Mouse (Mus musculus) neural tube, embryonic 15.5 days (tissue): Measurements from ENCODE around the gene Slc5a5. TPM values are rescaled to one million over a fixed set of nuclear protein-coding genes. Genes with fewer than 3 reads are reported as not detected.
"Not testable (repeated sequence)": the region's sequence is repeated elsewhere in the genome, so short reads cannot be mapped to it uniquely, and the experiment has no call there.

ENCODE experiments used
- ATAC-seq: fragments of 200-750 bp; cut with Nextera tagmentation; 2 replicates; pipeline ENCODE4 v1.8.0; 2017; ENCODE audit warnings: mild to moderate bottlenecking, moderate TSS enrichment, moderate library complexity; ENCODE audit not compliant: low FRiP score
- H3K27ac ChIP-seq: fragments of 300-500 bp; sonication (generic); replicated peaks from 2 replicates; pipeline ENCODE4 v1.5.1; 2015; ENCODE audit warnings: mild to moderate bottlenecking, inconsistent platforms
- H3K27me3 ChIP-seq: fragments of 300-500 bp; sonication (generic); replicated peaks from 2 replicates; pipeline ENCODE4 v1.6.1; 2015; ENCODE audit warnings: inconsistent platforms
- H3K36me3 ChIP-seq: fragments of 300-500 bp; sonication (generic); 2 replicates; pipeline ENCODE4 v1.6.1; 2015; ENCODE audit warnings: inconsistent platforms
- H3K4me1 ChIP-seq: fragments of 300-500 bp; sonication (generic); 2 replicates; pipeline ENCODE4 v1.6.1; 2015; ENCODE audit warnings: inconsistent platforms
- H3K4me2 ChIP-seq: fragments of 300-500 bp; sonication (generic); 2 replicates; pipeline ENCODE4 v1.6.1; 2015; ENCODE audit warnings: inconsistent platforms, mild to moderate bottlenecking, moderate library complexity
- H3K4me3 ChIP-seq: fragments of 300-500 bp; sonication (generic); replicated peaks from 2 replicates; pipeline ENCODE4 v1.5.1; 2015; ENCODE audit warnings: mild to moderate bottlenecking, inconsistent platforms
- H3K9ac ChIP-seq: fragments of 300-500 bp; sonication (generic); replicated peaks from 2 replicates; pipeline ENCODE4 v1.6.1; 2015; ENCODE audit warnings: mild to moderate bottlenecking, inconsistent platforms
- H3K9me3 ChIP-seq: fragments of 300-500 bp; sonication (generic); replicated peaks from 2 replicates; pipeline ENCODE4 v1.6.1; 2016; ENCODE audit warnings: inconsistent platforms
- WGBS: fragments of 180-500 bp; shearing (Covaris S2); methylation state at CpG from one replicate; pipeline ENCODE4 v1.1.7; 2015; ENCODE audit warnings: mixed read lengths; 5-methylcytosine and 5-hydroxymethylcytosine counted together
- polyA plus RNA-seq: library from polyadenylated mRNA; unstranded; fragments of >200 nt; fragmentation: Nextera tagmentation; extraction: Ambion mirVana; gene quantifications from 2 replicates; pipeline ENCODE4 v1.2.1, GENCODE M21; 2015

Gene Slc5a5
- polyA plus RNA-seq, 1 experiment from 2014 or later = 3.3 TPM

- H3K27ac ChIP-seq = no peak overlapping the region
- WGBS = 35% methylated on average over 5 of the region's 5 CpGs
- no peak overlapping the region for H3K4me2 ChIP-seq
- peaks cover 12% of the 10 kb centered on the region for H3K27me3 ChIP-seq
- no peaks in the 10 kb centered on the region for H3K36me3 ChIP-seq
- H3K9ac ChIP-seq = no peak overlapping the region
- no peaks in the 10 kb centered on the region for H3K9me3 ChIP-seq
- H3K4me1 ChIP-seq = peaks cover 20% of the 10 kb centered on the region
- no peak for ATAC-seq
- H3K4me3 ChIP-seq = no peak overlapping the region
Measured at GRCm38 (mm10) chr8:70902211-70902610, 9.7 kb upstream of the Slc5a5 start.

GRCm38 (mm10) chr8:70900872-70901387, 8.4 kb upstream of the Slc5a5 start:
- no peak overlapping the region for H3K4me2 ChIP-seq
- H3K4me1 ChIP-seq = peaks cover 21% of the 10 kb centered on the region
- WGBS = 79% methylated on average over 2 of the region's 2 CpGs

GRCm38 (mm10) chr8:70899226-70899625, 6.7 kb upstream of the Slc5a5 start:
- no peak overlapping the region for H3K27ac ChIP-seq
- H3K4me3 ChIP-seq = no peak overlapping the region
- H3K36me3 ChIP-seq = peaks cover 15% of the 10 kb centered on the region
- no peak for ATAC-seq
- peaks cover 20% of the 10 kb centered on the region for H3K4me1 ChIP-seq
- H3K4me2 ChIP-seq = no peak overlapping the region
- 86% methylated on average over 2 of the region's 2 CpGs for WGBS
- H3K27me3 ChIP-seq = peaks cover 21% of the 10 kb centered on the region
- no peak overlapping the region for H3K9ac ChIP-seq
- H3K9me3 ChIP-seq = no peaks in the 10 kb centered on the region

More at GRCm38 (mm10) chr8:70900872-70901387, 8.4 kb upstream of the Slc5a5 start:
- Histone ChIP-seq H3K36me3 (no peaks in the 10 kb centered on the region), H3K27ac (no peak overlapping the region), H3K9me3 (no peaks in the 10 kb centered on the region), H3K27me3 (peaks cover 12% of the 10 kb centered on the region), H3K9ac (no peak overlapping the region), H3K4me3 (no peak overlapping the region)
- ATAC-seq = no peak

- Histone ChIP-seq H3K9me3 (no peaks in the 10 kb centered on the region), H3K4me2 (peak overlapping the region; percentile 79), H3K4me3 (peak overlapping the region; percentile 95), H3K27ac (peak overlapping the region; percentile 74), H3K4me1 (peaks cover 20% of the 10 kb centered on the region), H3K27me3 (peaks cover 22% of the 10 kb centered on the region), H3K9ac (peak overlapping the region; percentile 56), H3K36me3 (peaks cover 20% of the 10 kb centered on the region)
- ATAC-seq = no peak
- 48% methylated on average over 2 of the region's 2 CpGs for WGBS
Measured at GRCm38 (mm10) chr8:70898661-70899198, 6.2 kb upstream of the Slc5a5 start.

- under 1% methylated on average over 20 of the region's 20 CpGs for WGBS
- ATAC-seq = peak; percentile 74
- Histone ChIP-seq H3K9me3 (no peaks in the 10 kb centered on the region), H3K9ac (peak overlapping the region; percentile 56), H3K36me3 (peaks cover 27% of the 10 kb centered on the region), H3K4me2 (peak overlapping the region; percentile 79), H3K4me1 (peaks cover 20% of the 10 kb centered on the region), H3K4me3 (peak overlapping the region; percentile 95), H3K27ac (peak overlapping the region; percentile 74), H3K27me3 (peaks cover 28% of the 10 kb centered on the region)
Measured at GRCm38 (mm10) chr8:70897681-70898413, 5.3 kb upstream of the Slc5a5 start.

GRCm38 (mm10) chr8:70897021-70897680, 4.6 kb upstream of the Slc5a5 start, which contains the start of gene Rpl18a:
Gene Rpl18a, minus strand, starts transcription at chr8:70897412.
- Histone ChIP-seq H3K27me3 (peaks cover 33% of the 10 kb centered on the region), H3K9ac (peak within 1 kb of the TSS; percentile 97), H3K9me3 (no peaks in the 10 kb centered on the region), H3K36me3 (peaks cover 27% of the 10 kb centered on the region), H3K4me1 (peaks cover 26% of the 10 kb centered on the region), H3K4me3 (peak within 1 kb of the TSS; percentile 95), H3K27ac (peak within 1 kb of the TSS; percentile 81), H3K4me2 (peak within 1 kb of the TSS; percentile 89)
- under 1% methylated on average over 60 of the region's 60 CpGs for WGBS
- peak; percentile 98 for ATAC-seq

GRCm38 (mm10) chr8:70896316-70897020, 3.9 kb upstream of the Slc5a5 start:
- H3K27ac ChIP-seq = no peak overlapping the region; the same call in 1 of the 2 replicates
- peaks cover 31% of the 10 kb centered on the region for H3K4me1 ChIP-seq
- peak overlapping the region; percentile 89 for H3K4me2 ChIP-seq
- H3K9ac ChIP-seq = peak overlapping the region; percentile 97
- H3K9me3 ChIP-seq = no peaks in the 10 kb centered on the region
- WGBS = 4% methylated on average over 25 of the region's 25 CpGs
- ATAC-seq = no peak
- peaks cover 37% of the 10 kb centered on the region for H3K27me3 ChIP-seq
- peaks cover 27% of the 10 kb centered on the region for H3K36me3 ChIP-seq
- peak overlapping the region; percentile 95 for H3K4me3 ChIP-seq

GRCm38 (mm10) chr8:70895571-70896259, 3.2 kb upstream of the Slc5a5 start:
- Histone ChIP-seq H3K4me2 (peak overlapping the region; percentile 89), H3K4me3 (peak overlapping the region; percentile 95), H3K27me3 (peaks cover 44% of the 10 kb centered on the region), H3K4me1 (peaks cover 31% of the 10 kb centered on the region), H3K36me3 (peaks cover 27% of the 10 kb centered on the region), H3K9ac (peak overlapping the region; percentile 97)
- H3K9me3 ChIP-seq, ATAC-seq, H3K27ac ChIP-seq: not testable (repeated sequence)
- 83% methylated on average over 24 of the region's 24 CpGs for WGBS

GRCm38 (mm10) chr8:70894771-70895545, 2.4 kb upstream of the Slc5a5 start:
- H3K9me3 ChIP-seq = no peaks in the 10 kb centered on the region
- H3K4me2 ChIP-seq = no peak overlapping the region
- WGBS = 94% methylated on average over 8 of the region's 8 CpGs
- H3K27ac ChIP-seq = no peak overlapping the region
- H3K9ac ChIP-seq = no peak overlapping the region
- H3K27me3 ChIP-seq = peaks cover 52% of the 10 kb centered on the region
- ATAC-seq = no peak
- H3K4me3 ChIP-seq = no peak overlapping the region
- H3K36me3 ChIP-seq = peaks cover 27% of the 10 kb centered on the region
- peaks cover 31% of the 10 kb centered on the region for H3K4me1 ChIP-seq

GRCm38 (mm10) chr8:70894385-70894720, 1.8 kb upstream of the Slc5a5 start:
- Histone ChIP-seq H3K27me3 (peaks cover 53% of the 10 kb centered on the region), H3K9me3 (no peaks in the 10 kb centered on the region), H3K4me1 (peaks cover 31% of the 10 kb centered on the region), H3K4me2 (no peak overlapping the region), H3K27ac (no peak overlapping the region), H3K36me3 (peaks cover 27% of the 10 kb centered on the region), H3K4me3 (0 out of 2 replicates have a peak overlapping the region, but pooled peaks have one; percentile 0), H3K9ac (no peak overlapping the region)
- 72% methylated on average over 2 of the region's 2 CpGs for WGBS
- no peak for ATAC-seq
